Mouse (Mus musculus): ENCODE results near the gene Gm10642.

The Gm10642 gene

GRCm38 (mm10) chr9:70671772-70672579, 15.9 kb downstream of the Gm10642 start:
- no peak for DNase-seq (ENCODE audit: low spot score)

GRCm38 (mm10) chr9:70673656-70674055, 17.6 kb downstream of the Gm10642 start:
- no peak for DNase-seq (ENCODE audit: low spot score)

DNA sequence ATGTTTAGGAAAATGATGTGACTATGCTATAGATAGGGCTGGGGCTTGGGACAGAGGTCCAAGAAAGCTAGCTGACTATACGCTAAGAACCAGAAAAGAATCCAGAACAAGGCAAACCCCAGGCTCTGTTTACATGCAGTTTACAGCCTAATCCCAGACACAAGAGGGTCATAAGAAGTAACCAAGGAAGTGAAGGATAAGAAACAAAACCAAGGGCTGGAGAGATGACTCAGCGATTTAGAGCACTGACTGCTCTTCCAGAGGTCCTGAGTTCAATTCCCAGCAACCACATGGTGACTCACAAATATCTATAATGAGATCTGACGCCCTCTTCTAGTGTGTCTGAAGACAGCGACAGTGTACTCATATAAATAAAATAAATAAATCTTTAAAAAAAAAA, 19.1 kb downstream of the Gm10642 start:
- DNase-seq (ENCODE audit: low spot score) = no peak

DNA sequence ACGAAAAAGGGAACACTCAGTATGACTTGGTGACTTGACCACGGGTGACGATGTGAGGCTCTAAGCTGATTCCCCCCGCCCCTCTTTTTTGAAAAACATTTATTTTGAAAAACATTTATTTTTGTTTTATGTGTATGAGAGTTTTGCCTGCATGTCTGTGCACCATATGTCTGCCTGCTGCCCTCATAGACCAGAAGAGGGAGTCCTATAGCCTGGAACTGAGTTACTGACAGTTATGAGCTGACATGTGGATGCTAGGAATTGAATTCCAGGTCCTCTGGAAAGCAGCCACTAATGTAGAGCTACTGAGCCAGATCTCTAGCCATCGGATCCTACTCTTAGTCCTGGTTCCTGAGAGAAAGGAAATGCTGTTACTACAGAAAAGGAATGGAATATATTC, 19.9 kb downstream of the Gm10642 start:
- DNase-seq (ENCODE audit: low spot score) = no peak

DNA sequence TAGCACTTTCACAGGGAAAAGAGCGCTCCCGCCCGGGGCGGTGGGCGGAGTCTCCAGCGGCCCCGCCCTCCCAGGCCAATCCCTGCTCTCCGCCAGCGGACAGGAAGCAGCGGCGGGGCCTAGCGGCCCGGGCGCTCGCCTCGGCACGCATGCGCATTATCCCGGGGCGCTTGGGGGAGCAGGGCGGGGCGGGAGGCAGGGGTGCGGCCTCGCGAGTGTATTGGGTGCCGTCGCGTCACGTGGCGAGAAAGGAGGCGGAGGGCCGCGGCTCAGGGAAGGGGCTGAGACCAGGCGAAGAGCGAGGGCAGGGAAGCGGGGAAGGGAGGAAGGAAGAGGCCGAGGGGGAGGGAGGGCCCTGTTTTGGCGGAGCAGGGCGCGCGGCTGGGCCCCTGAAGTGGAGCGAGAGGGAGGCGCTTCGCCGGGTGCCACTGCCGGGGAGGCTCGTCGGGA, 22.7 kb downstream of the Gm10642 start, which contains the start of gene Adam10:
Adam10 (plus strand) TSS at position 316 of the 450 bp plus-strand sequence.
- DNase-seq (ENCODE audit: low spot score) = peak; percentile 97

DNA sequence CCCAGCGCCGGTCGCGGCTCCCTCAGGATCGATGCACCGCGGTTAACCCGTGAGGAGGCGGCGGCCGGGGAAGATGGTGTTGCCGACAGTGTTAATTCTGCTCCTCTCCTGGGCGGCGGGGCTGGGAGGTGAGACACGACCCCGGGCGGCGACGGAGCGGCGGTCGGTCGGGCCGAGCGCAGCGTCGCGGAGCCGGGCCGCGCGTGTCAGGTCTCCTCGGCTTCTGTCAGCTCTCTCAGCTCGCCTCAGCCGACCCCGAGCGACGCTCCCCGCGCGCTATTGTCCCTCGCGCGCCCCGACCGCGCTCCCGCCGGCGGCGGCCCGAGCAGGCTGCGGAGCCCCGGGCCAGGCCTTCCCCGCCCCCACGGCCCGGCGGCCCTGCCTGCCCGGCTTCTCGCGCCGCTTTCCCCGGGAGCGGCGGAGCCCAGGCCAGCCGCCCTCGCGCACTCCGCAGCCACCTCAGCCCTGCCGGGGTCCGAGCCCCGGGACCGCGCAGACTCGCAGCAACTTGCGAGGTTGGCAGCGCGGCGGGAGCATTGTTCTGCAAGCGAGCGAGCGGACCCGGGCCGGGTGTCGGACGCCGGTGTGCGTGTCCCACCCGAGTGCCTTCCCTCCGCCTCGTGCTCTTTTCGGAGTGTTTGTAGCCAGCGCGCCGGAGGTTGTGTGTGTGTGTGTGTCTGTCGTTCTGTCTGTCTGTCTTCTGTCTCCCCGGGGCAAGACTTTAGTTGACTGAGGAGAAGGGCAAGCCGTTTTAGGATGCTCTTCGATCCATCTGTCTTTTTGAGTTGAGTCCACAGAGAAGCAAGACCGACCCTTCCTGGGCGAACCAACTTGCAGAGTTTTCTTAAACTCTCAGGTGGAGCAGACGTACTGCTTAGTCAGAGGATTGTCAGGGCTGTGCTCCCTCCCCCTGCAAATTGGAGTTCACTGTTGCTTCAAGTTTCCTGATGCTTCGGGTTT, 23.4 kb downstream of the Gm10642 start:
- DNase-seq (ENCODE audit: low spot score) = peak; percentile 42

- no peak for DNase-seq (ENCODE audit: low spot score)
Measured at GRCm38 (mm10) chr9:70682202-70682601, 26.2 kb downstream of the Gm10642 start.

- no peak for DNase-seq (ENCODE audit: low spot score)
Measured at GRCm38 (mm10) chr9:70688301-70688968, 32.4 kb downstream of the Gm10642 start.

- no peak for DNase-seq (ENCODE audit: low spot score)
Measured at GRCm38 (mm10) chr9:70689926-70690325, 33.9 kb downstream of the Gm10642 start.

DNA sequence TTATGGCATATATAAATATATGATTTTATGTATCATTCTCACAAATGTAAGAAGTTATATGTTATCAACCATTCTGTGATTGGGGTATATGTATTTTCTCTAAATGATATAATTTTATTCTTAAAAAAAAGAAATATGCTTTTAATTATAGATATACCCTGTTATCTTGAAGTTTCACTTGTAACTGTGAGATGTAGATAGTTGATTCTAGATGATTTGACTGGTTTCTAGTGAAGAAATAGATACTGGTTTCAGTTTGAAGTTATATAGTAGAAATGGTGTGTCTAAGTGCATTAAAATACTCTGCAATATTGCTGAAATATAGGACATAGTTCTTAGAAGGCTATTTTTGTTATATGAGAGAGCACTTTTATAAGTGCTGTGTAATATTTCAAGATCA, 34.5 kb downstream of the Gm10642 start:
- no peak for DNase-seq (ENCODE audit: low spot score)

DNA sequence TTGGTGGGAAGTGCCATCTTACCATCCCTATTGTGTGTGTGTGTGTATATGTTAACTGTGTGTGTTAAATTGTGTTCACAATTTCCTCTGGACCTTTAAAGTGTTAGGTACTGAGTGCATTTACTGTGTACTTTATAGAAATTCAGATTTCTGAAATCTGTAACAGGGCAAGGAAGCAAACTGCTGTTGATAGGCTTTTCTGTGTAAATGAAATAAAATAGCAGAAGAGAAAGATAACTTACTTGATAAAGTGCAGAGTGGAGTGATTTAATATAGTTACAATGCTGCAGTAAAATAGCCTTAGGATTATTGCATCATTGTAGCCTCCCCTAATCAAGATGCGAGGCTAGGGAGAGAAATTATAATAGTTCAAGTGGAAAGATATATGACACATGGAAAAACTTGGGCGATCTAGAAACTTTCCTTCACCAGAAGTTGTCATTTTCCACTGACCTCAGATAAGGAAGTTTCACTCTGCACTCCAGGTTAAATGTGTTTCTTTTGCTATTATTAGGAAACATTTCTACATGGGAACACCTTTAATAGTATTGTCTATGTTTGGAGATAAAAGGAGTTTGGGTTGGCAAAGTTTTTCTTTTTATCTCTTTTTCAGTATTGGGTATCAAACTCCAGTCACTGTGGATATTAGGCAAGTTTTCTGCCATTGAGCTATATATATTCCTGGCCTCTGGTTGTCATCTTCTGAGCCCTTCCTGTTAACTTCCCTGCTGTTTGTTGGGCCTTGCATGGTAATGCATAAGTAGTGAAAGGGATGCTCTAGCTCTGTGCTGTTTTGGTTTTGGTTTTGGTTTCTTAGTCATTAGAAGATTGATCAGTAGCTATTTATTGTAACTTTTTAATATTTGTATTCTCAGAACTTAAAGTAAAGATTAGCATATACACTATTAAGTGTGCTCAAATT, 36.0 kb downstream of the Gm10642 start:
- DNase-seq (ENCODE audit: low spot score) = no peak

DNA sequence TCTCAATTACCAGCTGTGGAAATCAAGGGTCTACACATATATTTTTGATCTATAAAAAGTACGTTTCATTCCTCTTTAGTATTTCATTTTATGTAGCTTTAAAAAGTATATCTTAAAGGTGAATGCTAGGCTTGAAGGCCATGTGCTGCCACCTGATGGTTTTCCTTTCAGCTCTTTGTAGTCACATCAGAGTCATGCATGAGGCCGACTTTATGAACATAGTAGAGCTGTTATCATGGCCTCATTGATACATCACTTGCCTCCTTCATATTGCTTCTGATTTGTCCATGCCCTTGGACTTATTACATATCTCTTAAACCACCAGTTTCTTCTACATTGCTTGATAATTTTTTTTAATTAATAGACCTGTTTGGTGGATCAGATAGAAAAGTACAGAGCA, 39.7 kb downstream of the Gm10642 start:
- DNase-seq (ENCODE audit: low spot score) = peak; percentile 4

GRCm38 (mm10) chr9:70698090-70698489, 42.0 kb downstream of the Gm10642 start:
- no peak for DNase-seq (ENCODE audit: low spot score)

GRCm38 (mm10) chr9:70703597-70704203, 47.6 kb downstream of the Gm10642 start:
- DNase-seq (ENCODE audit: low spot score) = no peak

- DNase-seq (ENCODE audit: low spot score) = no peak
Measured at GRCm38 (mm10) chr9:70706444-70706843, 50.4 kb downstream of the Gm10642 start.
